Mouse (Mus musculus): ENCODE data around the gene D3Ertd751e.

The D3Ertd751e gene

GRCm38 (mm10) chr3:41742278-41742934 is at the start of gene D3Ertd751e, which contains the start of gene Sclt1:
TSS of gene D3Ertd751e (plus strand) at chr3:41742611.
TSS of gene Sclt1 (minus strand) at chr3:41742514.
- peak; percentile 93 to 94 for DNase-seq

DNA sequence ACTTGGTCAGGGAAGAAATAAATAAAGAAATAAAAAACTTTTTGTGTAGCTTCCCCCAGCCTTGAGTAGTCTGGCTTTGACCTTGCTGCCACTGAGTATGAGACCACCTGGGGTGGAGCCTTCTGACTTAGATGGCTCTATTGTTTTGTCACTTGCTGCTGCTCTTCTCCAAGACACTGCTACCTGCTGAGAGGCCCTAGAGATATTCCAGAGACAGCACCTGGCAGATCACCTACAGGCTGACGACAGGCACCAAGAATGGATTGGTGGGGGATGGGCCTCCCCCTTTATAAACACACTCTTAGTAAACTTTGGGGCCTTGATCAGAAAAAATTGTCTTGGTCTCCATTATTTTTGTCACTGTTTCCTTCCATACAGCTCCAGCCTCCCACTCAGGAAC is 46.7 kb upstream of the D3Ertd751e start:
- DNase-seq = no peak

- peak in 1 of 2 experiments; percentile 2 for DNase-seq
Measured at GRCm38 (mm10) chr3:41741601-41742277, 672 bp upstream of the D3Ertd751e start.

GRCm38 (mm10) chr3:41743436-41743835 is 1.0 kb downstream of the D3Ertd751e start:
- peak in 1 of 2 experiments; percentile 8 for DNase-seq

DNA sequence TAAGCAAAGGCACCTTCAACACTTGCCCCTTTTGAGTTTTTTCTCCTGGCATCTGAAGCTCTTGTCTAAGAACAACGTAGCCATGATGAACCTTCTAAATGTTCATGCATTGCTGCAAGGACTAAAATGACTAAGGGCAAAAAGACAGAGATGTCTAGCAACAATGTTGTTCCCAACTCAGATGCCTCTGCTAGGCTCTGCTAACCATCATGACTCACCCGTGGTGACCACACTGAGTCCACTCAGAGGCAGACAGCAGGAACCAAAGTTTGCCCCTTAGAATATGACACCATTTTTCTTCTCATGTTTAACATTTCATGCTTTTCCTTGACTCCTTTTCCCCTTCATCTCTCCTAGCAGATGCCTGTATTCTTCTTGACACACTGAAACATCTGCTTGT is 12.1 kb downstream of the D3Ertd751e start:
- DNase-seq = no peak

- DNase-seq = no peak
Measured at GRCm38 (mm10) chr3:41762091-41762490, 19.7 kb downstream of the D3Ertd751e start.

DNA sequence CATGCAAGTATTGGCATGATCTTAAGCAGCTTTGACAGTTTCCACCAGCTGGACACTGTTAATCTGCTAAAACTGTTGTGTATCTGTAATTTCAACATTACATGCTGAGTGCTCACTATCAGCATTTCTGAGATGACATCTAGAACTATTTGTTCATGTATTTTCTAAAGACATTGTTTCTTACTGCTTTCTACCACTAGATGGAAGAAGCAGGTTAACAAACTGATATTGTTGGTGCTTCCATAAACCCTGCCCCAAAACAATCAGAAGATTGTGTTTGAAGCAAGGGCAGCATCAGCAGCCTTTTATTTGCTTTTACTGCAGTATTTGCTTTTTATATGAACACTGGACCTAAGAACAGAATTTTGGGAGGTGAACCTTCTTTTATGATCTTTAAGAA is 70.0 kb downstream of the D3Ertd751e start:
- DNase-seq = no peak
